Mouse (Mus musculus) Patski (cell line): ENCODE results near the gene Ttc33. TPM values are rescaled to one million over a fixed set of nuclear protein-coding genes. Genes with fewer than 3 reads are reported as not detected.

Experiments
- ATAC-seq: fragments of 100-300 bp; one replicate; pipeline ENCODE4 v1.8.0; 2021
- CTCF ChIA-PET: fragments of 350-600 bp; sonication (Branson Sonifier 250); formaldehyde crosslinking; loops from one replicate; lab custom pipeline; 2022; ENCODE audit warnings: inconsistent platforms; lab: Charles Lee
- POLR2A ChIA-PET: fragments of 350-600 bp; sonication (Branson Sonifier 250); formaldehyde crosslinking; loops from one replicate; lab custom pipeline; 2022; ENCODE audit warnings: antibody characterized with exemption, inconsistent platforms; lab: Charles Lee
- DNase-seq: peaks from one replicate; pipeline ENCODE4 v3.0.0-alpha.2; 2011; ENCODE audit warnings: low read depth, low spot score
- H3K27me3 ChIP-seq: fragments of 371-371 bp; one replicate; pipeline ENCODE4 v1.5.1; 2021
- CTCF ChIP-seq: fragments of 100-300 bp; IDR thresholded peaks from one replicate; pipeline ENCODE4 v1.5.1; 2021
- in situ Hi-C: fragments of 300-500 bp; cut with MboI; formaldehyde crosslinking; loops from 3 replicates; pipeline ENCODE4 v1.11.1; 2018; ENCODE audit warnings: low pct_unique_long_range_greater_than_20kb, mixed read lengths
- polyA plus RNA-seq: library from polyadenylated mRNA; unstranded; gene quantifications from one replicate; pipeline ENCODE4 v1.2.3, GENCODE M21; 2021

Gene Ttc33
- polyA plus RNA-seq, 1 experiment from 2014 or later = 59.8 TPM

GRCm38 (mm10) chr15:5144021-5144778 lies 41.1 kb upstream of the Ttc33 start:
- H3K27me3 ChIP-seq = no peaks in the 10 kb centered on the region
- DNase-seq (no peak), ATAC-seq (peak; percentile 48)
- peak; percentile 49 for TF ChIP-seq CTCF
- CTCF ChIA-PET = interaction anchor here (0.9 kb wide), 1 partner anchor 14 kb away, joined by 3 read pairs; no protein-coding TSS in a partner anchor
- in situ Hi-C loops = no loop called here
- POLR2A ChIA-PET = interaction anchor here (0.9 to 1.2 kb wide), 2 partner anchors 14 to 28 kb away, joined by 3 to 4 read pairs; partner anchors contain the start of gene Rpl37

GRCm38 (mm10) chr15:5145196-5145945 lies 40.0 kb upstream of the Ttc33 start:
- no peaks in the 10 kb centered on the region for H3K27me3 ChIP-seq
- in situ Hi-C loops = no loop called here
- ChIA-PET POLR2A (interaction anchor here (0.9 to 1.2 kb wide), 2 partner anchors 16 to 30 kb away, joined by 3 to 4 read pairs; partner anchors contain the start of gene Rpl37), CTCF (interaction anchor here (0.9 kb wide), 1 partner anchor 12 kb away, joined by 3 read pairs; no protein-coding TSS in a partner anchor)
- no peak for DNase-seq
- ATAC-seq = peak; percentile 6
- no peak for TF ChIP-seq CTCF

GRCm38 (mm10) chr15:5149187-5149586 lies 36.1 kb upstream of the Ttc33 start:
- no peak for ATAC-seq
- in situ Hi-C loops = no loop called here
- no peaks in the 10 kb centered on the region for H3K27me3 ChIP-seq
- POLR2A ChIA-PET = no interaction called here
- no peak for TF ChIP-seq CTCF
- no peak for DNase-seq
- CTCF ChIA-PET = no interaction called here

- H3K27me3 ChIP-seq = no peaks in the 10 kb centered on the region
- DNase-seq (no peak), ATAC-seq (no peak)
- ChIA-PET POLR2A (no interaction called here), CTCF (interaction anchor here (0.6 to 1.0 kb wide), 2 partner anchors 21 to 32 kb away, joined by 3 read pairs; no protein-coding TSS in a partner anchor)
- in situ Hi-C loops = no loop called here
- TF ChIP-seq CTCF = no peak
Observed at GRCm38 (mm10) chr15:5152171-5152570, 33.2 kb upstream of the Ttc33 start.

GRCm38 (mm10) chr15:5154621-5155020 lies 30.7 kb upstream of the Ttc33 start:
- ATAC-seq (no peak), DNase-seq (no peak)
- ChIA-PET POLR2A (no interaction called here), CTCF (interaction anchor here (1.3 to 1.9 kb wide), 2 partner anchors 16 to 19 kb away, joined by 3 to 5 read pairs; no protein-coding TSS in a partner anchor)
- TF ChIP-seq CTCF = no peak
- in situ Hi-C loops = no loop called here
- H3K27me3 ChIP-seq = no peaks in the 10 kb centered on the region

- no peak for TF ChIP-seq CTCF
- ChIA-PET CTCF (interaction anchor here (1.3 to 1.9 kb wide), 2 partner anchors 16 to 19 kb away, joined by 3 to 5 read pairs; no protein-coding TSS in a partner anchor), POLR2A (no interaction called here)
Observed at GRCm38 (mm10) chr15:5155093-5155492, 30.2 kb upstream of the Ttc33 start.

GRCm38 (mm10) chr15:5156355-5156754 lies 29.0 kb upstream of the Ttc33 start:
- TF ChIP-seq CTCF = no peak
- in situ Hi-C loops = no loop called here
- no peaks in the 10 kb centered on the region for H3K27me3 ChIP-seq
- ATAC-seq (no peak), DNase-seq (no peak)
- CTCF ChIA-PET = no interaction called here
- POLR2A ChIA-PET = no interaction called here

More at GRCm38 (mm10) chr15:5155093-5155492, 30.2 kb upstream of the Ttc33 start:
- in situ Hi-C loops = no loop called here
- ATAC-seq = no peak
- no peak for DNase-seq
- H3K27me3 ChIP-seq = no peaks in the 10 kb centered on the region

GRCm38 (mm10) chr15:5157386-5157785 lies 27.9 kb upstream of the Ttc33 start:
- no peak for ATAC-seq
- in situ Hi-C loops = no loop called here
- ChIA-PET CTCF (interaction anchor here (1.2 kb wide), 1 partner anchor 13 kb away, joined by 3 read pairs; no protein-coding TSS in a partner anchor), POLR2A (no interaction called here)
- TF ChIP-seq CTCF = no peak
- H3K27me3 ChIP-seq = no peaks in the 10 kb centered on the region
- no peak for DNase-seq

- CTCF ChIA-PET = no interaction called here
- in situ Hi-C loops = no loop called here
- DNase-seq = no peak
- ATAC-seq = no peak
- POLR2A ChIA-PET = no interaction called here
- TF ChIP-seq CTCF = no peak
- H3K27me3 ChIP-seq = no peaks in the 10 kb centered on the region
Observed at GRCm38 (mm10) chr15:5158827-5159226, 26.5 kb upstream of the Ttc33 start.

- in situ Hi-C loops = no loop called here
- H3K27me3 ChIP-seq = no peaks in the 10 kb centered on the region
- no peak for TF ChIP-seq CTCF
- CTCF ChIA-PET = interaction anchor here (1.4 kb wide), 1 partner anchor 21 kb away, joined by 3 read pairs; no protein-coding TSS in a partner anchor
- no peak for ATAC-seq
- DNase-seq = no peak
- POLR2A ChIA-PET = no interaction called here
Observed at GRCm38 (mm10) chr15:5165121-5165773, 20.1 kb upstream of the Ttc33 start.
